Mouse (Mus musculus) left cerebral cortex, postnatal 4 days (tissue): ENCODE data around the gene Atp2a2. TPM values are rescaled to one million over a fixed set of nuclear protein-coding genes. Genes with fewer than 3 reads are reported as not detected.
"Not testable (repeated sequence)": the region's sequence is repeated elsewhere in the genome, so short reads cannot be mapped to it uniquely, and the experiment has no call there.

Source experiments
- DNase-seq: peaks from one replicate; pipeline ENCODE4 v3.0.0-alpha.2; 2022
- intact Hi-C: fragments of 180-260 bp; cut with DNase I; formaldehyde crosslinking; loops from one replicate; pipeline ENCODE4 v1.15.1; 2025
- total RNA-seq, 2 experiments: library from RNA; stranded (reverse); gene quantifications; 2 replicates each; pipeline ENCODE4 v1.2.3; 2021

Atp2a2 gene
- total RNA-seq, 2 experiments from 2014 or later, result 385 to 392 TPM

DNA sequence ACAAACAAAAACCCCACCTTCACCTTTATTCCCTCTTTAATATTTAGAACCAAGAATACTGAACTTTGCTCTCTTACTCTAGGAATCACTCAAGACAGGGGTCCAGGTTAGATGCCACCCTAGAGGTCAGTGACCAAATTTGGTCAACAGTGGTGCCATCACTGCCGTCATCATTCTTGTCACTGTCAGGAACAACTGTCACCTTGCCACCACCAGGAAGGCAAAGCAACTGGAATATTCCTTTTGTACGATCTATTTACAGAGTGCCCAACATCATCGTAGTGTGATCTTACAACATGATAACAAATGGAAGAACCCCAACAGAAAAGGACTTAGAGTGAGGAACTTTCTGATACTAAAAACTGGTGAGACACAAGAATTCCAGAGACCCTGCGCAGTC is 1.9 kb downstream of the Atp2a2 start:
- DNase-seq, result no peak
- intact Hi-C loops, result loop anchor here (5.0 kb wide), 1 partner anchor 122 kb away; no protein-coding TSS in a partner anchor

DNA sequence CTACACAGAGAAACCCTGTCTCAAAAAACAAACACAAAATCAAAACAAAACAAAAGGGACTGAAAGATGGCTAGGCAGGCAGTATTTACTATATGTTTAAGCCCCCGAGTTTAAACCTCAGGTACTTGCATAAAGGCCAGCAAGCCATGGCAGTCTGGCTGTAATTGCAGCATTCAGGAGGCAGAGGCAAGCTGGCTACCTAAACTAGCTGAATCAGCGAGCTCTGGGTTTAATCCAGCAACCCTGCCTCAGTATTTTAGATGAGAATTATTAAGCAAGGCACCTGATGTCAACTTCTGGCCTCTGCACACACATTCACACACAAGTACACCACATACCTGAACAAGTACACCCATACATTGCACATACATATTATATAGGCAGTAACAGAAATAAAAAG is 4.0 kb downstream of the Atp2a2 start:
- DNase-seq, result no peak
- intact Hi-C loops, result loop anchor here (10.0 kb wide), 1 partner anchor 227 kb away; no protein-coding TSS in a partner anchor

DNA sequence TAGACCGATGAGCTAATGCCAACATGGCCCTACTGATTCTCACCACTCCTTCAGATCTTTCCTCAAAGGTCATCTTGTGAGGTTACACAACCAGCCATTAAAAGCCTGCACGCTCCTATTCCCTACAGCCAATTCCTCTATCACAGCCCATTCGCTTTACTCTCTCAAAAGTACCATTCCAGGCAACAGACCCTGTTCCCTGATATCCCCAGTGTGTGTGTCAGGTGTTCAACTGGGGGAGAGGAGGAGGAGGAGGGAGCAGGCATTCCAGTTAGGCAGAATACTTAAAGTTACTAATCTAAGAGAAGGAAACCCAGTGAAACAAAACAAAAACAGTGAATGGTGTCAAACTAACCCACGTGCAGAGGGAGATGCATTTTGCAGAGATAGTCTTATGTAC is 5.0 kb downstream of the Atp2a2 start:
- intact Hi-C loops, result loop anchor here (10.0 kb wide), 1 partner anchor 228 kb away; no protein-coding TSS in a partner anchor
- DNase-seq, result no peak

DNA sequence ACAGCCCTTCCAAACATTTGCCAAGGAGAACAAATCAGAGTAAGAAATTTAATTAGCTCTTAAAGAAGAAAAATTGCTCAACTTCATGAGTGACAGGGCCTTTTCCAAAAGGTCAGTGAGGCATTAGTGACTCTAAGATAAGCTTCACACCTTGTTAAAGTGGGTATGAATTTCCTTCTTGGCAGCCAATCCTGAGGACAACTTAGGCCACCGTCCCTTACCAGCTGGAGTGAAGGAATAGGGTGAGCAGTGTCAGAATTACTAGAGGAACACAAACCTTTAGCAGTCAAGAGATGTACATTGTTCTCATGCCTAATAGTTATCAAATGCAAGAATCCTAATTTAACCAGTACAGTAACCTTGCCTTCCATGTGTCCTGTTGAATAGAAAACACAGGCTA is 7.6 kb downstream of the Atp2a2 start:
- DNase-seq, result no peak

DNA sequence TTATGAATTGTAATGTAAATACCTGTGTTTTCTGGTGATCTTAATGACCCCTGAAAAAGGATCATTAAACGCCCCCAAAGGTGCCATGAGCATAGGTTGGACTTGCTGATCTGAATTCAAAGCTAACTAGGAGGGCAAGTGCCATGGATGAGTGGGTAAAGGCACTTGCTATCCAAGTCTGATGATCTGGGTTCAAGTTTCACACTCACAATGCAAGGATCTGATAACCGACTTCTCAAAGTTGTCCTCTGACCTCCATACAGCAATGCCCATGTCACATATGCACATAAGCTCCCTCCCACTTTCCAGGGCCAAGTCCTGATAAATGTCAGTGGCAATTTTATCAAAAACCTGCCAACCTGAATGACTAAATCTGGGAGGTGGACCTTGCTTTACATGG is 9.0 kb downstream of the Atp2a2 start:
- intact Hi-C loops, result loop anchor here (10.0 kb wide), 1 partner anchor 232 kb away; no protein-coding TSS in a partner anchor
- no peak for DNase-seq

More for the DNA sequence above, 7.6 kb downstream of the Atp2a2 start:
- intact Hi-C loops, result loop anchor here (10.0 kb wide), 1 partner anchor 230 kb away; no protein-coding TSS in a partner anchor

DNA sequence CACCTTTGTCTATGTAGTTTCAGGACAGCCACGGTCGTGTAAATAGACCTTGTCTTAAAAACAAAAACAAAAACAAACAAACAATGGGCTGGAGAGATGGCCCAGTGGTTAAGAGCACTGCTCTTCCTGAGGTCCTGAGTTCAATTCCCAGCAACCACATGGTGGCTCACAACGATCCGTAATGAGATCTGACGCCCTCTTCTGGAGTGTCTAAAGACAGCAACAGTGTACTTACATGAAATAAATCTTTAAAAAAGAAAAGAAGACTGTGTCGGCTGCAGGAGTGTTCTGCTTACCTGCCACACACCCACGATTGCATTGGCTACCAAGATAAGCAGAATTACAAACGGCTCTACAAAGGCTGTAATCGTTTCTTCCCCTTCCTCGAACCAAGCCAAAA is 10.6 kb downstream of the Atp2a2 start:
- intact Hi-C loops, result loop anchor here (10.0 kb wide), 1 partner anchor 233 kb away; no protein-coding TSS in a partner anchor
- DNase-seq, result no peak

DNA sequence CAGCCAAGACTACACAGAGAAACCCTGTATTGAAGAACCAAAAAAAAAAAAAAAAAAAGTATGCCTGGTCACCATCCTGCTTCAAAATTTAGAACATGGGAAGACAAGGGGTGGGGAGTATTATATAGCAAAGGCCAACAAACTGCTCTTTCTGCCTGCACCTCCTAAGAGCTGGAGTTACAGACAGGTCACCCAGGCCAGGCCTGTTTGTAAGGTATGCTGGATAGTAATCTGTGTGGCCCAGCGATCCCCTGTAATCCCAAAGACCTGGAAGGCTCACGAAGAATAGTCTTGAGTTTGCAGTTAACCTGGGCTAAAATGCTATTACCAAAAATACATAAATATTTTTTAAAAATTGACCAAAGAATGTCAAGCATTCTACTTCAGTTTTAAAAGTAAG is 11.9 kb downstream of the Atp2a2 start:
- intact Hi-C loops, result loop anchor here (10.0 kb wide), 1 partner anchor 235 kb away; no protein-coding TSS in a partner anchor
- no peak for DNase-seq

DNA sequence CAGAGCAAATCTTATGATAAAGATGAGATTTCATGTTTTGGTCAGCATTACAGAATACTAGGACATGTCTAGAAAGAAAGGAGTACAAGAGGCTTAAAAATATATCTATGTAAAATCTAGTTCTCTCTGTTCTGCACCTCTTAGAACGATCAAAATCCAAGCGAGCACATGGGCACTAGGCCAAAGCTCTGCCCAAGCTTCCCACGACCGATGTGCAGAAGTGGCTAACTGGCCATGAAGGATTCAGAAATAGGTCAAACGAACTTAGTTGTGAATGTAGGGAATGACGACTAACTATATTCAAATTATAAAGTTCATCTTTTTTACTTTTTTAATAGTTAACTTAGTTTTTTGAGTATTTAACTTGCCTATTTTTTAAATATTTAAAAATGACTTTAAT is 14.2 kb downstream of the Atp2a2 start:
- intact Hi-C loops, result no loop called here
- DNase-seq, result no peak

DNA sequence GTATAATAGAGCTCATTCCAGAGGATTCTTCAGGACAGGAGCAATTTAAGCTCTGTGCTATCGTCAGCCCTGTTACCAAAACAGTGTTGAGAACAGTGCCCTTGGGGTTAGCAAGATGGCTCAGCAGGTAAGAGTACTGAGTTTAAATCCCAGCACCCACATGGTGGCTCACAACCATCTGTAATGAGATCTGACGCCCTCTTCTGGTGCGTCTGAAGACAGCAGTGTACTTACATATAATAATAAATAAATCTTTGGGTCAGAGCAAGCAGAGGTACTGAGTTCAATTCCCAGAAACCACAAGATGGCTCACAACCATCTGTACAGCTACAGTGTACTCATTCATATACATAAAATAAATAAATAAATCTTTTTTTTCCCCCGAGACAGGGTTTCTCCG is 15.8 kb downstream of the Atp2a2 start:
- intact Hi-C loops, result not testable (repeated sequence)

DNA sequence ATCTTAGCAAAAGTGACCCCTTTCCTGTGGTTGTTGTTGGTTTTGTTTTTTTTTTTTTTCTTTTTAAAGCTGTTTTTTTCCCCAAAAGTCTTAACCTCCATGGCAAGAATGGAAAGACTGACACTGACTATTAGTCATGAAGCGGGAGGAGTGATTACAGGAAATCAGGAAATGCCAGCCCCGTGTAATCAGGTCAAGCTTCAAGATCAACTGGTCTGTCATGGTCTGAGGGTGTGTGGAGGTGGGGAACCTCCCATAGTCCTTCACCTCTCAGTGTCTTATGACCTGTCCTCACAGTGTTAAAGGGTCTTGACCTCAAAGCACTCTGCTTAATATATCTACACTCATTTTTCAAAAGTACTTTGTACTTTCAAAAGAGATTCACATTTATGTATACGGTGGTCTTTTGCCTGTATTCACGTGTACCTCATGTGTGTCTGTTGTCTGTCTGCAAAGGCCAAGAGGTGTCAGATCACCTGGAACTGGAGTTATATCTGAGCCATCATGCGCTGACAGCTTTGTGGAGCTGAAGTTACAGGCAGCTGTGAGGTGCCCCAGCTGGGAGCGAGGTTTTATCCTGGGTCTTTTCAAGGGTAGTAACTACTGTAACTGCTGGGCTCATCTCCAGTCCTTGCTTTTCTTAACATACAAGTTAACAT is 19.2 kb downstream of the Atp2a2 start:
- intact Hi-C loops, result no loop called here
- DNase-seq, result no peak

More for the DNA sequence above, 15.8 kb downstream of the Atp2a2 start:
- DNase-seq, result not testable (repeated sequence)

DNA sequence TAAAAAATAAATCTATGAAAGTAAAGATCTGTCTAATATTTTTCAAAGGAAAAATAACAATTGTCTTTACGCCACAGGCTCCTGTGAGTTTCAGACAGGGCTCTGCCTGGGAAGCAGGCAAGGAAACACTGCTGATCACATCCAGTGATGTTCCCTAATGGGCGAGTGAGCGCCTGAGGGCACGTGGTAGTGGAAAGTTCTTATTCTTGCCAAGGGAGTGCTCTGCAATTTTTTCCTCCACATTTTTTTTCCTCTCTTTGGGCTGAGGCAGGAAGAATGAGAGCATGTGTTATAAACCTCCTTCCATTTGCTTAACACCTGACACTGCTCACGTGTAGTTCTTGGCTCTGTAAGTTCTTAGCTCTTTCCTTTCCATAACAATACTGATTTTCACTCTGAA is 20.2 kb downstream of the Atp2a2 start:
- DNase-seq, result no peak
- intact Hi-C loops, result no loop called here

DNA sequence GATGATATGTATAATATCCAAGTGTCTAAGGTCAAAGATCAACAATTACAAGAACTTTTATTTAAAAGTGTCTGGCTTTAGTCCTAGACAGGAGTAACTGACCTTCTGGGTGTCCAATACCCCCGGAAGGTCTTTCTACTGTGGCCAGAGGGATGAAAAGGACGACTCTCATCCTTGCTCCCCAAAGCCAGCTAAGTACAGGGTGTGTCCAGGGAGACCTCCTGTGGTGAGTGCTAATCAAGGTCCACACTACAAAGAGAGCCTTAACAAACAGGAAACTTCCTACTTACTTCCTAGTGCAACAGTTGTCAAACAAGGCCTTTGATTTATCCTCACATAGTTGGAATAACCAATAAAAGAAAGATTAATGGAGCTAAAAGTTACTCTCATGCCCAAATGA is 22.9 kb downstream of the Atp2a2 start:
- no peak for DNase-seq
- intact Hi-C loops, result no loop called here

DNA sequence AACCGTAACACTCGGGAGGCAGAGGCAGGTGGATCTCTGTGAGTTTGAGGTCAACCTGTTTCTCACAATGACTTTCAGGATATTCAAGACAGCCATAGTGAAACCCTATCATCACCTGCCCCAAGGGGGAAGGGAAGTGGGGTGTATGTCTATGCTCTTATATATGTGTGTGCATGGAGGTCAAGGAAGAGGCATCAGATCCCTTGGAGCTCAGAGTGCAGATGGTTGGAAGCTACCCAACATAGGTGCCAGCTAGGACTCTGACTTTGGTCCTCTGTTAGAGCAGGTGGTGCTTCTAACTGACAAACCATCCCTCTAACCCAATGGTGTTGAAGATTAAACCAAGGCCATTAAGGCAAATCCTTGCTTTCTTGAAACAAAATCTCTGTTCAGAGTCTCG is 24.5 kb downstream of the Atp2a2 start:
- no peak for DNase-seq
- intact Hi-C loops, result no loop called here

DNA sequence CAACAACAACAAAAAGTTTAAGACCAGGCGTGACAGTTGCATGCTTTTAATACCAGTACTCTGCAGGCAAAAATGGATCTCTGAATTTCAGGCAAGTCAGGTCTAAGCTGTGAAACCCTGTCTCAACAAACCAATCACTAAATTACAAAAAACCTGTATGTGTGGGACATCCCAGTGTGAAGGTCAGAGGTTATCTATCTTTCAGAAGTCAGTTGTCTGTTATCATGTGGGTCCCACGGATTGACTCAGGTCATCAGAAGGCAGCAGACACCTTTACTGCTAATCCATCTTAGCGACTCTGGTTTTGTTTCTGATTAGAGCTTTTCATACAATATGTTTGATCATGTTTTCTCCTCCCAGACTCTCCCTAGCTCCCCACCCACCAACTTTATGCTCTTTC is 25.9 kb downstream of the Atp2a2 start:
- intact Hi-C loops, result no loop called here

DNA sequence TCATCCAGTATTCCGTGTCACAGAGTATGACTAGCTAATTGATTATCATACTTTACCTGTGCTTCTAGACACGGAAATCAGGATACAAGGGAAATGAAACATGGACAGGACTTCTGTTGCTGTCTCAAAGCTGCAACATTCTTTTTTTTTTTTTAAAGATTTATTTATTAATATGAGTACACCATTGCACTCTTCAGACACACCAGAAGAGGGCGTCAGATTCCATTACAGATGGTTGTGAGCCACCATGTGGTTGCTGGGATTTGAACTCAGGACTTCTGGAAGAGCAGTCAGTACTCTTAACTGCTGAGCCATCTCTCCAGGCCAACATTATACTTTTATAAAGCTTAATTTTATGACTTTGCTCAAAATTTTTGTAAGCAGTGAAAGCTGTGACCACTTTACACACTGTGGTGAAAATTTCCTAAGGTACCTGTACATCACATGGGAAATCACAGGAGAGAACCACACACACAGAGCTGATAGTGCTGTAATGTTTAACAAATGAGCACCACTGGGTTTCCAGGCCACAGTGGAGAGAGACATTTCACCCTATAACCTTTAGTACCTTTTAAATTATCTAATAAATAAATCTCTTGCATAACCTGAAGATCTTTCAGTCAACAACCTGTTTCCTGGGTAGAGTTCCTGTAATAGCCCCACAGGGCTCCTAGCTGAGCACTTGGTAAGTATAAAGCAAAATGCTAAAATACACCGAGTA is 27.2 kb downstream of the Atp2a2 start:
- intact Hi-C loops, result no loop called here
- no peak for DNase-seq

More for the DNA sequence above, 25.9 kb downstream of the Atp2a2 start:
- no peak for DNase-seq

DNA sequence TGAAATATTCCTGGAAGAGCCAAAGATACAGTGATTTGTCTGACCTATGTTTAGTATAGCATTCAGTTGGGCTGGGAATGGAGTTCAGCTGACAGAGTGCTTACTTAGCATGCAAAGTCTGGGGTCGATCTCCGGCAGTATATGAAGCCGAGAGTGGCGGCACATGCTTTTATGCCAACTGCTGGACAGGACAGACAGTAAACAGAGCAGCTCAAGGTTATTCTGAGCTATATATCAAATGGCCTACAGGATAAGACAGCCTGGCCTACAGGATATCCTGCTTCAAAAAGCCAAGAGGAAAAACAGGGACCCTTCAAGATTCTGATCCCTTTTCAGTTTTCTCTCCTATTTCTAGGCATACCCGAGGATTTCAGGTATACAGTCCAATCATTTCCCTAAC is 30.4 kb downstream of the Atp2a2 start:
- DNase-seq, result no peak
- intact Hi-C loops, result no loop called here

DNA sequence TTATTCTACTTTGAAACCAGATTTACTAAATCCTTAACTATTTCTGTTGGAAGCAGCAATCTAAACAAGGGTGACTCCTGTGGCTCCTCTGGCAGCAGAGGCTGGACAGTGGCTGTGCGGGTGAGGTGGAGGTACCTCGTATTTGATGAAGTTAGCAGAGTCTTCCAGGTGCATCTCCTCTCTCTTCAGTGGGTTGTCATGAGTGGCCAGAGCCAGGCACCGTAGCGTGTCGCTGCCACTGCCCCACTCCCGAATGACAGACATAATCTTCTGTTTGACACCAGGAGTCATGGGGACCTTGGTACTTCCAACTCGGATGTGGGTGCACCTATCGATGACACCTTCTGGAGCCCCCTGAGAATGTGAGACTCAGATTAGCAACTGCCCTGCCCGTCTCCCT is 40.6 kb downstream of the Atp2a2 start:
- intact Hi-C loops, result no loop called here

DNA sequence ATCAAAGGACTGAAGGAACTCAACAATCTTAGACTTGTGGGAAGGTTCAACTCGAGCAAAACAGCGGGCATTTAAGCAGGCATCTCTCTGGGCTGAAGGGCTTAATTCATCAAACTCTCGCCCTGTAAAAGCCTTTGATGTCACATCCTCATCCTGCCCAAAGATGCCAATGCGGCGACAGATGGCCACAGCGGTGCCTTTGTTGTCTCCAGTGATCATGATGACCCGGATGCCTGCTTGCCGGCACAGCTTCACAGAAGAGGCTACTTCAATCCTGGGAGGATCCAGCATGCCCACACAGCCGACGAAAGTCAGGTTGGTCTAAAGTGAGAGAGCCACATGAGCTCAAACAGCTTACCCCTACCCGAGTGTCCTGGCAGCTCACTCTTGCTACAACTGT is 41.4 kb downstream of the Atp2a2 start:
- intact Hi-C loops, result no loop called here
- DNase-seq, result no peak

More for the DNA sequence above, 40.6 kb downstream of the Atp2a2 start:
- DNase-seq, result no peak

DNA sequence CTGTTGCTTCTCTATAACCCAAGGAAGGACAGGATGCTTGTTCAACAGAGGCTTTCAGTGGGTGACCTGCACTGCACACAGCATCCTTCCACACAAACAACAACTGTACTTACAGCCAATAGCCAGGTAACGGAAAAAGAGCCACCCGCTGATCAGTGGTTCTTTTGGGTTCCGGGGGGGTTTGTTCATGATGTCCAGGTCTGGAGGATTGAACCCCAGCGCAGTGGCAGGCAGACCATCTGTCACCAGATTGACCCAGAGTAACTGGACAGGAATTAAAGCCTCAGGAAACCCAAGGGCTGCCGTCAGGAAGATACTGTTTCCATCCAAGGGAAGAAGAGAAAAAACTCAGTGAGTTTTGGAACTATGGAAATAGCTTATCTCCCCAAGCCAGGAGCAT is 42.7 kb downstream of the Atp2a2 start:
- intact Hi-C loops, result no loop called here
- DNase-seq, result no peak

DNA sequence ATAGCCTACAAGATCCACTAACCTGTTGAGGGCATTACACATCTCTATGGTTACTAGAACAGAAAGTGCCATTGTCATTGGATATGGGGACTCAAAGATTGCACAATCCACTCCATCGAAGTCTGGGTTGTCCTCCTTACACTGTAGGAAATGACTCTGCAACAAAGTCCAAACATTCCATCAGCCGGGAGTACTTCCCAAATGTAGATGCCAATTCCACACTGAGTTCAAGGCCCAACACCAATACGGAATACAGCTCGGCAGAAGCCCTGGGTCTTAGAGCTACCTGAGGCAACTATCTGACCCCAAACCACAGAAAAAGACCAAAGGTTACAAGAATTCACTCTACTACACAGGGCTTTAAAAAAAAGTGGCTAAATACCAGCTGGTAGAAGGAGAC is 44.0 kb downstream of the Atp2a2 start:
- intact Hi-C loops, result no loop called here
- no peak for DNase-seq

DNA sequence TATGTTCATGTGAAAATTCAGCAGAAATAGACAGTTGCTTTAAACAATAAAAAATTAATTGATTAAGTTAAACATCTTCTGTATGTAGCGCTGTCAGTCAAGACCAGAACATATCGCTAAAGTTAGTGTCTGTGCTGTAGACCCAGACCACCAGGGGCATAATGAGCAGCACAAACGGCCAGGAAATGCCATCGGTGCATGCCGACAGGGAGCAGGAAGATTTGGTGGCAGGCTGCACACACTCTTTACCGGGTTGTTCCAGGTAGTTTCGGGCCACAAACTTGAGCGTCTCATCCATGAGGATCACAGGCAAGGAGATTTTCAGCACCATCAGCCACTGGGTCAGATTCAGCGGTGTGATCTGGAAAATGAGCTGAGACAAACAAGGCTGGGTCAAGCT is 45.0 kb downstream of the Atp2a2 start:
- intact Hi-C loops, DNase-seq: not testable (repeated sequence)

DNA sequence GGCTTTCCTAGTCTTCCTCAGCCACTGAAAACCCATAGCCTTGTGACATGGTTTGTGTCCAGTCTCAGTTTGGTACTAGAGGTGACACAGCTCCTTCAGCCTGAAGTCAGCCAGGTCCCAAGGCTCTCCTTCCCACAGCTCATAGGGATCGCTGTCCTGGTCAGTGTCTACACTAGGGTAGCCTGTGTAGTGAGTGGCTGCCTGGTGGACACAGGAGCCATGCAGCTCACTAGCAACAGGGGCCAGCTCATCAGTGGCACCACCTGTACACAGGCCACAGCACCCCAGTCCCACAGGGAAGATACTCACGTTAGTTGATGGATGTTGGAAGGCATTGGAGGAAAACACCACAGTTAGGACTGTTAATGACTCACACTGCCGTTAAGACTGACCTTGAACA is 46.4 kb downstream of the Atp2a2 start:
- intact Hi-C loops, result no loop called here
- no peak for DNase-seq
